Mouse (Mus musculus) lung, embryonic 14.5 days (tissue): ENCODE measurements around the gene 2610301B20Rik. TPM values are rescaled to one million over a fixed set of nuclear protein-coding genes. Genes with fewer than 3 reads are reported as not detected.
A peak's percentile ranks its signal among the peaks of the same experiment; 100 is the strongest.

Source experiments
- ATAC-seq: fragments of 200-750 bp; cut with Nextera tagmentation; 2 replicates; pipeline ENCODE4 v1.8.0; 2017; ENCODE audit warnings: mild to moderate bottlenecking, moderate TSS enrichment, moderate library complexity; ENCODE audit not compliant: insufficient read depth
- DNase-seq: peaks from one replicate; pipeline ENCODE4 v3.0.0-alpha.2; 2015
- H3K27ac ChIP-seq: fragments of 300-500 bp; sonication (generic); 2 replicates; pipeline ENCODE4 v1.5.1; 2014; ENCODE audit warnings: low read depth, mild to moderate bottlenecking, moderate library complexity
- H3K27me3 ChIP-seq: fragments of 300-500 bp; sonication (generic); 2 replicates; pipeline ENCODE4 v1.6.1; 2014; ENCODE audit warnings: low read length, control low read depth; ENCODE audit not compliant: insufficient read depth
- H3K36me3 ChIP-seq: fragments of 300-500 bp; sonication (generic); 2 replicates; pipeline ENCODE4 v1.6.1; 2014; ENCODE audit warnings: control low read depth; ENCODE audit not compliant: insufficient read depth
- H3K4me1 ChIP-seq: fragments of 300-500 bp; sonication (generic); 2 replicates; pipeline ENCODE4 v1.6.1; 2014; ENCODE audit warnings: antibody characterized with exemption, control low read depth; ENCODE audit not compliant: insufficient read depth
- H3K4me2 ChIP-seq: fragments of 300-500 bp; sonication (generic); 2 replicates; pipeline ENCODE4 v1.6.1; 2014; ENCODE audit warnings: mild to moderate bottlenecking
- H3K4me3 ChIP-seq: fragments of 300-500 bp; sonication (generic); 2 replicates; pipeline ENCODE4 v1.5.1; 2014; ENCODE audit warnings: low read depth, low read length
- H3K9ac ChIP-seq: fragments of 300-500 bp; sonication (generic); 2 replicates; pipeline ENCODE4 v1.6.1; 2014
- H3K9me3 ChIP-seq: fragments of 300-500 bp; sonication (generic); 2 replicates; pipeline ENCODE4 v1.6.1; 2016; ENCODE audit warnings: low read depth, low read length, control low read depth
- CTCF ChIP-seq: IDR thresholded peaks from 2 replicates; pipeline ENCODE4 v1.5.1; 2016; ENCODE audit warnings: antibody characterized with exemption, low read depth
- WGBS: fragments of 180-500 bp; shearing (Covaris S2); extraction: QIAGEN DNeasy Blood & Tissue Kit; methylation state at CpG from one replicate; pipeline ENCODE4 v1.1.7; 2014; 5-methylcytosine and 5-hydroxymethylcytosine counted together
- polyA plus RNA-seq: library from polyadenylated mRNA; unstranded; fragments of >200 nt; fragmentation: Nextera tagmentation; extraction: Ambion mirVana; gene quantifications from 2 replicates; pipeline ENCODE4 v1.2.1, GENCODE M21; 2014

The 2610301B20Rik gene
- polyA plus RNA-seq, 1 experiment from 2014 or later: 29.3 TPM

GRCm38 (mm10) chr4:10919530-10919929, 45.2 kb downstream of the 2610301B20Rik start:
- H3K4me3 ChIP-seq: no peak overlapping the region
- WGBS: 80% methylated on average over 3 of the region's 3 CpGs
- ATAC-seq: no peak
- DNase-seq: no peak
- no peaks in the 10 kb centered on the region for H3K27me3 ChIP-seq
- H3K36me3 ChIP-seq: no peaks in the 10 kb centered on the region
- TF ChIP-seq CTCF: no peak
- no peaks in the 10 kb centered on the region for H3K4me1 ChIP-seq
- no peak overlapping the region for H3K4me2 ChIP-seq
- H3K27ac ChIP-seq: no peak overlapping the region
- H3K9me3 ChIP-seq: no peaks in the 10 kb centered on the region
- no peak overlapping the region for H3K9ac ChIP-seq

GRCm38 (mm10) chr4:10919987-10920386, 45.7 kb downstream of the 2610301B20Rik start:
- no peak overlapping the region for H3K27ac ChIP-seq
- no peak for TF ChIP-seq CTCF
- H3K4me3 ChIP-seq: no peak overlapping the region
- 88% methylated on average over 6 of the region's 6 CpGs for WGBS
- H3K9me3 ChIP-seq: no peaks in the 10 kb centered on the region
- no peaks in the 10 kb centered on the region for H3K36me3 ChIP-seq
- ATAC-seq (no peak), DNase-seq (no peak)
- no peaks in the 10 kb centered on the region for H3K27me3 ChIP-seq
- H3K4me1 ChIP-seq: no peaks in the 10 kb centered on the region
- no peak overlapping the region for H3K9ac ChIP-seq
- H3K4me2 ChIP-seq: no peak overlapping the region

GRCm38 (mm10) chr4:10920622-10921021, 46.3 kb downstream of the 2610301B20Rik start:
- no peak overlapping the region for H3K4me3 ChIP-seq
- no peaks in the 10 kb centered on the region for H3K9me3 ChIP-seq
- H3K27ac ChIP-seq: no peak overlapping the region
- no peak overlapping the region for H3K4me2 ChIP-seq
- H3K36me3 ChIP-seq: no peaks in the 10 kb centered on the region
- DNase-seq (no peak), ATAC-seq (no peak)
- H3K27me3 ChIP-seq: no peaks in the 10 kb centered on the region
- no peaks in the 10 kb centered on the region for H3K4me1 ChIP-seq
- no peak for TF ChIP-seq CTCF
- no peak overlapping the region for H3K9ac ChIP-seq
- WGBS: 90% methylated on average over 6 of the region's 6 CpGs

- H3K4me3 ChIP-seq: no peak overlapping the region
- WGBS: 42% methylated on average over 6 of the region's 6 CpGs
- DNase-seq (peak; percentile 77), ATAC-seq (no peak)
- no peak for TF ChIP-seq CTCF
- no peak overlapping the region for H3K4me2 ChIP-seq
- H3K36me3 ChIP-seq: no peaks in the 10 kb centered on the region
- no peaks in the 10 kb centered on the region for H3K27me3 ChIP-seq
- no peak overlapping the region for H3K27ac ChIP-seq
- H3K4me1 ChIP-seq: no peaks in the 10 kb centered on the region
- no peak overlapping the region for H3K9ac ChIP-seq
- H3K9me3 ChIP-seq: no peaks in the 10 kb centered on the region
Measured at GRCm38 (mm10) chr4:10923180-10923579, 48.9 kb downstream of the 2610301B20Rik start.

GRCm38 (mm10) chr4:10924140-10924539, 49.8 kb downstream of the 2610301B20Rik start:
- no peak for ATAC-seq
- no peak overlapping the region for H3K4me2 ChIP-seq
- no peak for DNase-seq

GRCm38 (mm10) chr4:10924541-10924940, 50.2 kb downstream of the 2610301B20Rik start:
- H3K4me1 ChIP-seq: no peaks in the 10 kb centered on the region
- no peaks in the 10 kb centered on the region for H3K36me3 ChIP-seq
- 84% methylated on average over 5 of the region's 5 CpGs for WGBS
- no peak overlapping the region for H3K9ac ChIP-seq
- DNase-seq: no peak
- no peaks in the 10 kb centered on the region for H3K9me3 ChIP-seq
- no peak overlapping the region for H3K27ac ChIP-seq
- no peak overlapping the region for H3K4me2 ChIP-seq
- H3K4me3 ChIP-seq: no peak overlapping the region
- no peak for ATAC-seq
- no peaks in the 10 kb centered on the region for H3K27me3 ChIP-seq
- TF ChIP-seq CTCF: no peak

More at GRCm38 (mm10) chr4:10924140-10924539, 49.8 kb downstream of the 2610301B20Rik start:
- Histone ChIP-seq H3K4me1 (no peaks in the 10 kb centered on the region), H3K27me3 (no peaks in the 10 kb centered on the region), H3K4me3 (no peak overlapping the region), H3K9ac (no peak overlapping the region), H3K36me3 (no peaks in the 10 kb centered on the region), H3K27ac (no peak overlapping the region), H3K9me3 (no peaks in the 10 kb centered on the region)
- TF ChIP-seq CTCF: no peak
- WGBS: 57% methylated on average over 2 of the region's 2 CpGs

GRCm38 (mm10) chr4:10926416-10926815, 52.1 kb downstream of the 2610301B20Rik start:
- Histone ChIP-seq H3K4me1 (no peaks in the 10 kb centered on the region), H3K27ac (no peak overlapping the region), H3K9ac (no peak overlapping the region), H3K4me2 (no peak overlapping the region), H3K4me3 (no peak overlapping the region), H3K36me3 (no peaks in the 10 kb centered on the region), H3K27me3 (no peaks in the 10 kb centered on the region), H3K9me3 (no peaks in the 10 kb centered on the region)
- TF ChIP-seq CTCF: no peak
- no peak for DNase-seq
- 87% methylated on average over 4 of the region's 4 CpGs for WGBS
- ATAC-seq: no peak

- ATAC-seq (no peak), DNase-seq (no peak)
- Histone ChIP-seq H3K27me3 (no peaks in the 10 kb centered on the region), H3K4me2 (no peak overlapping the region), H3K9ac (no peak overlapping the region), H3K4me3 (no peak overlapping the region), H3K27ac (no peak overlapping the region), H3K36me3 (no peaks in the 10 kb centered on the region), H3K4me1 (no peaks in the 10 kb centered on the region), H3K9me3 (no peaks in the 10 kb centered on the region)
- TF ChIP-seq CTCF: no peak
- WGBS: 81% methylated on average over 6 of the region's 6 CpGs
Measured at GRCm38 (mm10) chr4:10928158-10928557, 53.9 kb downstream of the 2610301B20Rik start.
